Mouse (Mus musculus): ENCODE results near the gene Pdk2.

The Pdk2 gene

DNA sequence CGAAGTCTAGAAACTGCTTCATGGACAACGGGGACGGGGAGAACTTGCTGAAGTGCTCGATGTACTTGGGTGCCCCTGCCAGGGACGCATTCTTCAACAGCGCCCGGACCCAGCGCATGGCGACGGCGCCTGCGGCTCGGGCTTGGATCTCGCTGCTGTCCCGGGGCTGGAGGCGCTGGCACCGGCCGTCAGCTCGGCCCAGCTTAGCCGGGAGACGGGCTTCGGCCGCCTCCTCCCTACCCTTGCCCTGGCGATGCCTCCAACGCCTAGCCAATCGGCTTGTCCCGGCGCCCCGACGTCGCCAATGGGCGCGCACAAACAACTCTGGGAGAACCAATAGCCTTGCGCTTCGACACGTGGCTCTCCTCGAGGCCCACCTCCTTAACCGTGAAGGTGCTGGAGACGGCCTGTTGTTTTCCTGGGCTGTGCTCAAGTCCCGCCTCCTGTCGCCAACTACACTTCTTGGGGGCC lies at the start of gene Pdk2:
Pdk2 (minus strand) TSS at position 216 of the 471 bp plus-strand sequence.
- peak; percentile 96 to 100 for DNase-seq

DNA sequence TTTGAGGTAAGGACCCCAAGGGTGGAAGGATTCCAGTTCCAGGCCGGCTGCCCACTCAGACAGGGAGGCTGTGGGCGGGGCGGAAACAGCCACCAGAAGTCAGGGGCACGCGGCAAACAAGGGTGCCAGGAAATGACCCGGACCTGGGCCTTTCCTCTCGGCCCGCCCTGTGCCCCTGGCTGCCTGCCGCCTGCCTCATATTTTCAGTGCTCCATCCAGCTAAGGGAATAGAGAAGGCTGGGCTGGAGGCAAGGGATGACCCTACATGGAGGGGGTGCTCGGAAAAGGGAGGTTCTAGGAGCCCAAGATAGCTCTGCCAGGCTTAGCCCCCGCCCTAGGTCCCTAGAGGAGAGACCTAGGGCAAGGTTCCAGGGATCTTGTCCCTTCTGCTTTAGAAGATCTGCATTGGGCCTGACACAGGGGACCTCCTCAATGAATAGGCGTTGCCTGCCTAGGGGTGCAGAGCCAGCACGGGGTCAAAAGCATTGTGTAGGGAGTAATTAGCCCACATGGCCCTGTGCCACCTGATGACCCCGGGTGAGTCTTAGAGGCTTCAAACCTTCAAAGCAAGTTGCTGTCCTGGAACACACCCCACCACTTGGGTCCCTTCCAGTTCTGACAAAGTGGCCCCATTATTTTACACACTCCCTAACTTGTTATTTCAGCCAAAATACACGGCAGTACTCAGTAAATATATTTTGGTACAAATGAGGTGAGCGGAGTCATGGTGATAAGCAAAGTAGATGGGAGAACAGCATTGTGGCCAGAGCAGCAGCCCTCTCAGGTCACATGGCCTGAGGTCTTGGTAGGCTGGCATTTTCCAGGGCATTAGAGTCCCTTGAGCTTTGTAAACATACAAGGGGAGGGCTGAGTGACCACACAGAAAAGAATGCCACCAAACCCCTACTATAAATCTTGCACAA lies 48.0 kb upstream of the Pdk2 start:
- DNase-seq: peak; percentile 84 to 91

DNA sequence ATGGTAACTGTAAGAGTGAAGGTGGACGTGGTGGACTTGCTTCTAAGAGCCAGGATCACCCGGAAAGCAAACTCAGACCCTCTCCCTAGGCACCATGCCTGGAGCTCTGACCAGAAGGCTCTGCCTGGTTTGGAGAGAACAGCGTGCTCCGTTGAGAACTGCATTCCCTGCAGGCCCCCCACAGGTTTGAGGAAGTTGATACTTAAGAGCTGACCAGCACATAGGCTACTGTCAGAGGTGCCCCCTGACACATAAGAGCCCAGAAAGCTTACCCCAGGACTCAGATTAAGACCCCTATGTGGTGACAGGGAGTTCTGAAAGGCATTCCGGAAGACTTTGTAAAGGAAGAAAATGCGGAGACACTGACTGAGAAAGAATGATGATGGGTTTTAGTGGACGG lies 47.1 kb upstream of the Pdk2 start:
- DNase-seq: no peak

DNA sequence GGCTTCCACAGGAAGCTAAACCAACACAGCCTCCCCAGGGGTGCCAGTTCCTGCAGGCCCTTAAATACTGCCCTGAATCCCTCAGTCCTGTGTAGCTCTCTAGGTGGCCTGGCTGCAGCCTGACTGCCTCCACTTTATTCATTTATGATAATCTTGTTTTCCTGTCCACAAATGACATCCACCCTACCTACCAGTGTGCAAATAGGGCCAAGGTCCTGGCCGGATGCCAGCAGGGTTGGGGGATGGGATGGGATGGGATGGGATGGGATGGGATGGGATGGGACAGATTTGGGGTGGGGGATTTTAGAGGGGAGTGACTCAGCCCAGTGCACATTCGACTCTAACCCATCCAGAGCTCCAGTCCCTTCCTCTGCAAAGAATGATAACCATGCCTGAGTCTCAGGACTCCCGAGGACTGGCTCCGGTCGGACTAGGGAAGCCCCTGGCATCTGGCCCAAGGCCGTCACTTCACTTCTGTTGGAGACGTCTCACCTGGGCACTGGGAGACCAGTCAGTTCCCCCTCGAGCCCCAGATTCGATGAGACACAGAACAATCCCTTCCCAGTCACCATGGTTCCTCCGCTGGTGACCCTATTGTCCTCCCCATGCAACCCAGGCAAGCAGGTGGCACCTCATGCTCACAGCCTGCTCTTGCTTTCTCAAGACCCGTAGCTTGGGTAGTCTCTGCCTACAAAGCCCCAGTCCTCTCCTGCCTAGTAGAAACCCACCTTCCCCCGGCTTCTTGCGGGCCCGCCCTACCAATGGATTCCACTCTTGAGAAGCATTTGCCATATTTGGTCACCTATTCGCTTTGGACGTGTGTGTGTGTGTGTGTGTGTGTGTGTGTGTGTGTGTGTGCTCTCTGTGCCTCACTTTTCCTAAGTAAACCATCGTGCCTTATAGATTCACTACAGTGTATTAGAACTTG lies 46.4 kb upstream of the Pdk2 start:
- DNase-seq: peak in 1 of 2 experiments; percentile 48

DNA sequence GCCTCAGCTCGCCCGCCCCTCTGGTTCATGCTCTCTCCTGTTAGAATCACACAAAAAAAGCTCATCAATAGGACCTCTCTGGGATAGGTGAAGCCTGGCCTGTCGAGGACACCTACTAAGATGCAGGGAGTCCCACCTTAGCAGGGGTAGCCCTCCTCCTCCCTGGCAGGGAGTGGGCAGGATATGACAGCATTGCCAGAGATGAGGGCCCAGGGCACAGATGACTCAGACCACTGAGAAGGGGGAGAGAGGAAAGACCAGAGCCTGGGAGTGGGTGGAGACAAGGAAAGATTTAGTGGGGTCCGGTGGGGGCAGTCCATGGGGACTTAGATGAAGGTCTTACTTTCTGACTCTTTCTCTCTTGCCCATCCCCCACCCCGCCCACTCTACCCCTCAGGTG lies 45.1 kb upstream of the Pdk2 start:
- DNase-seq: peak in 1 of 2 experiments; percentile 43

DNA sequence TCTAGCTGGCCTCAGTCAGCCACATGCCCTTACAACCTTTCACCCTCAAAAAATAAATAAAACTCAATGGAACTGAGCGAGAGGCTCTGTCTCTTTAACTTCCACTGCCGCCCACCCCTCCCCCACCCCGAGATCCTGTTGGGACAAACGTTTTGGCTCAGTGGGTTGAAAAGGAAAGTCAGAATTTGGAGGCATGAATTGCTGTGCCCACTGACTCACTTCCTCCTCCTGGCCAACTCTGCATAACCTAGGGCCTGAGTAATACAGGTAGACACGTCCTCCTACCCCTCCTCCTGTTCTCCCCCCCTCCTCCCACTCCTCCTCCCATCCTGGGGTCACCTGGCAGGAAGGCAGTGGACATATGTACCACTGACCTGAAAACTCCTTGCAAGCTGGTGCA lies 44.6 kb upstream of the Pdk2 start:
- peak in 1 of 2 experiments; percentile 41 for DNase-seq

DNA sequence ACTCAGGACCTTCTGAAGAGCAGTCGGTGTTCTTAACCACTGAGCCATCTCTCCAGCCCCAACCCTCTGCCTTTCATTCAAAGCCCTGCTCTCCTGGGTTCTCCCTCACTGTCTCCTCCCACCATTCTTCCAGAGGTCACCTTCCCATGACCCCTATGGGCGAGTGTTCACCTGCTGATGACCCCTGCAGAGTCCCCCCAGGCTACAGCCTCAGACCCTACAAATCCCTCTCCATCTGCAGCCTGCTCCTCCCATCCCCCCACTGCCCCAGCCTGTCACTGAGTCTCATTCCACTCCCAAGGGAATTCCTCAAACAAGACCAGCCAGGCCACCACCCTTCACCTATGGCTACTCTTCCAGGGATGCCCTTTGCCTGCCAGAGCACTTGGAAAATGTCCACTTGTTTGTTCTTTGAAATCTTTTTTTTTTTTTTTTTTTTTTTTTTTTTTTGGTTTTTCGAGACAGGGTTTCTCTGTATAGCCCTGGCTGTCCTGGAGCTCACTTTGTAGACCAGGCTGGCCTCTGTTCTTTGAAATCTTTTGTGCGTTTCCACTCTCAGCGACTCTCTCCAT lies 43.7 kb upstream of the Pdk2 start:
- DNase-seq: peak in 1 of 2 experiments; percentile 37

DNA sequence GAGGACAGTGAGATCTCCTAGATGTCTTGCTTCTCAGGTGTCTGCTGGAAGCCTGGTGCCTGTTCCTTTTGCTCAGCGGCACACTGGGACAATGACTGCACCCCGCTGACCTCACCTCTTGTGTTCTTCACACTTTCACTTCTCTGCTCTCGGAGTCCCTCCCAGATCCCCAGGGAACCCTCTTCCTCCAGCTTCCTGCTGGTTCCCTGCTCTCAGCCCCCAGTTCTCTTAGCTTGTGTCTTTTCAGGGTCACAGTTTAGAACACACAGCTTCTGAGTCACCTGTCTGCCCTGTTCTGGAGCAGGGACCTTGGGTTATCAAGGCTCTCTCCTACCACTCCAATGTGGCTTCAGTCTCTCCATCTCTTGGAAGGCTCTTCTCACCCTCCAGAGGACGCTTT lies 43.0 kb upstream of the Pdk2 start:
- DNase-seq: no peak

DNA sequence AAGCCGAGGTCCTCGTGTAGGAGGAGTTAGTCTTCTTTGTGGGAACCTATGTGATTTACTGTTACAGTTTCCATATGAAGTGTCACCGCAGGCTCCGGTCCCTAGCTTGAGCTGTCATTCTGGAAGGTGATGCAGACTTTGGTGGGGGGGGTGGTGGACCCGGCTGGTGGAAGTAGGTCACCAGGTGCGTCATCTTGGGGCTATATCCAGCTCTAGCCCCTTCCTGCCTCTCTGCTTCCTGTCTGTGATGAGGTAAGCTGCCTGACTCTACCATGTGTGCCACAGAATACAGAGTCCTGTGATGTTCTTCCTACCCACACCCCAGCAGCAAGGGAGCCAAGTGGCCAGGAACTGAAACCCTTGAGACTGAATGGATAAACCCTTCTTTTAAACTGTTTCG lies 41.7 kb upstream of the Pdk2 start:
- no peak for DNase-seq

DNA sequence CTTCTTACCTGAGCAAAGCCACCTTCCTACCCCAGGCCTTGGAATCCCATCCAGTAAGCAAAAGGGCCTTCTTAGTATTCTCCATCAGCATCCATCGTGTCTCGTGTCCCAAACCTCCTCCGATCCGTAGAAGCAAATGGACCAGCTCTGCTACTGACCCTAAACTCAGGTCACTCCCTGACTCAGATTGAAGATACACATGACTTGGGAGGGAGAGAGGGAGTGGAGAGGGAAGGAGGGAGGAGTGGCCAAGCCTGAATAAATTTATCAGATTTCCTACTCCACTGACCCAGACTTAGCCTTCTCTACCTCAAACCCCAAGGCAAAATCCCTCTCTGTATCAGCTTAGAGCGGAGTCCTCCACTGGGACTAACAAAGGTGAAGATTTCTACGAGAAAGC lies 39.6 kb upstream of the Pdk2 start:
- DNase-seq: no peak

DNA sequence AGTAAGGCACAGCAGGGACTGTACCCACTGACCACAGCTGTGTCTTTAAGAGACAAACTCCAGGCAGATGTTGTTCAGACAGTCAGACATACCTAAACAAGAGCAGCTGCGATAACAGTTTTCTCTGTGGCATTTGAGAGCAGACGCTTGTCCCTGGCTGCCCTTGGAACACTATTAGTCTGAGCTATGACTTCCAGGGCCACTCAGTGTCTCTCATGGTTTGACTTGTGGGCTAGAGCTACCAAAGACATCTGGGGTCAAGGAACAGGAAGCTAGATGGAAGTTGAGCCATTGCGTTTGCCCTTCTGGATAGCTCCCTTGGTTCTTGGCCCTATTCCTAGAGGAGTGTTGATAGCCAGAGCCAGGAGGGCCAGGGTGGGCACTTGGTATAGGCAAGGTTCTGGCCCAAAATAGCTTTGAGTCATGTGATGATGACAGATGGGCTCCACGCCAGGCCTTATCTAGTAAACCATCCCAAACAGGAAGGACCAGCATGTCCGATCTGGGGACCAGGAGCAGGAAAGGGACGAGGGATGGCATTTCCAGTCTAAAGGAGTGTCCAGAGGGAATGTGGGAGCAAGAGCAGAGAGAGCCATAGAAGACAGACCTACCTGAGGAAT lies 38.2 kb upstream of the Pdk2 start:
- DNase-seq: peak; percentile 84 to 86

DNA sequence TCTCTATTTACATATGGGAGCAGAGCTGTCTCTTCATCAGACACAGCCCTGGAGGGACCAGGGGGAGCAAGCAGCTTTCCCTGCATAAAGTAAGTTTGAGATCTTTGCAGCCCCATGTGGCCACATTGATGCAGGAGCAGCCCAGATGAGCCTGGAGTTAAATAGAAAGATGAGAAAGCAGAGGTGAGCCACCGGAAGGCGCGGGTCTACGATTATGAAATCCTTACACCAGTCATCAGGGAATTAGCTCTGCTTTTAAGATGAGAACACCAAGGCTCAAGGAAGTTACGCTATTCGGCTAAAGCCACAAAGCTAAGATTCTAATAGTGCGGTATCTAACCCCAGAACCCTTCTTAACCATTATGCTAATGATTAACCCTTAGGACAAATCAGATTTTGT lies 36.8 kb upstream of the Pdk2 start:
- no peak for DNase-seq

DNA sequence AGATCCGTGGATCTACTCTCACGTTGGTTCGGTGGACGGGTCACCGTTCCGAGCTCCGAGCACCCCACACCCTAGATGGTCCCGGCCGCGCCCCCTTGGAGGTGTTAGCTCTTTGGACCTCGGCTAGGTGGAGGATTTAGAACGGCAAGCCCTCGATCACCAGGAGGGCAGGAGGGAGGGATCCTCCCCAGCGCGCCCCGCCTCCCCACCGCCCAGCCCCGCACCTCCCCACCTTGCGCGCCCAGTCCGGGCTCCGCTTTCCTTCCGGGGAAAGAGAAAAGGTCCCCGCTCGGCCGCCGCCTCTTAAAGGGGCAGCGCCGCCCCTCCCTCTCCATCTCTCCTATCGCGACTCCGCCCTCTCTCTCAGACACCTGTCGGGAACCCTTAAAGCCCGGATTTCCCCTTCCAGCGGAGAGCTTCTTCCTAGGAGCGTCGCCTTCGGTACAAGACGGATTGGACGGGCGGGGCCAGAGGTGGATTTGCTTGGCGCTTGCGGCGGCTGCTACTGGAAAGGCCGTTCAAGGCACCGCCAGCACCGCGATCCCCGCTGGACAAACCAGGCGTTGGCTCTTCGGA lies 35.5 kb upstream of the Pdk2 start, which contains the start of gene Itga3:
Itga3 (minus strand) TSS at position 266 of the 576 bp plus-strand sequence.
- peak; percentile 86 to 94 for DNase-seq

DNA sequence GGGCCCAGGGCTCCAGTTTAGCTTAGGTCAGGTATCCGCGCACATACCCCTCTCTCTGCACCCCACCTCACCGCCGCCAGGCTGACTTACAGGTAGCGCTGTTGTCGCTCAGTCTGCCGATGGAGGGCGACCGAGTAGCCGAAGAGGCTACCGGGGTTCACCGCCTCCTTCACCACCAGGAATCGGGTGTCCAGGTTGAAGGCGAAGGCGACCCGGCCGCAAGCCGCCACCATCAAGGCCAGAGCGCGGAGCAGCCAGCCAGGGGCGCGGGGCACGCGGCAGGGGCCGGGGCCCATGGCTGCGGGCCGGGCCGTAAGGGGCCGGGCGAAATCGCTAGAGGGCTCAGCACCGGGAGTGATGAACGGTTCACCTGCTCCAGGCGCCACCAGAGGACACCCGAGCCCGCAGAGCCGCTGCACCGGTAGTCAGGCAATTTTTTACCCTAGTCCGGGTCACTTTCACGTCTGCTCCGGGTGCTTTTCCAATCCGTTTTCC lies 34.9 kb upstream of the Pdk2 start:
- peak; percentile 76 to 83 for DNase-seq

DNA sequence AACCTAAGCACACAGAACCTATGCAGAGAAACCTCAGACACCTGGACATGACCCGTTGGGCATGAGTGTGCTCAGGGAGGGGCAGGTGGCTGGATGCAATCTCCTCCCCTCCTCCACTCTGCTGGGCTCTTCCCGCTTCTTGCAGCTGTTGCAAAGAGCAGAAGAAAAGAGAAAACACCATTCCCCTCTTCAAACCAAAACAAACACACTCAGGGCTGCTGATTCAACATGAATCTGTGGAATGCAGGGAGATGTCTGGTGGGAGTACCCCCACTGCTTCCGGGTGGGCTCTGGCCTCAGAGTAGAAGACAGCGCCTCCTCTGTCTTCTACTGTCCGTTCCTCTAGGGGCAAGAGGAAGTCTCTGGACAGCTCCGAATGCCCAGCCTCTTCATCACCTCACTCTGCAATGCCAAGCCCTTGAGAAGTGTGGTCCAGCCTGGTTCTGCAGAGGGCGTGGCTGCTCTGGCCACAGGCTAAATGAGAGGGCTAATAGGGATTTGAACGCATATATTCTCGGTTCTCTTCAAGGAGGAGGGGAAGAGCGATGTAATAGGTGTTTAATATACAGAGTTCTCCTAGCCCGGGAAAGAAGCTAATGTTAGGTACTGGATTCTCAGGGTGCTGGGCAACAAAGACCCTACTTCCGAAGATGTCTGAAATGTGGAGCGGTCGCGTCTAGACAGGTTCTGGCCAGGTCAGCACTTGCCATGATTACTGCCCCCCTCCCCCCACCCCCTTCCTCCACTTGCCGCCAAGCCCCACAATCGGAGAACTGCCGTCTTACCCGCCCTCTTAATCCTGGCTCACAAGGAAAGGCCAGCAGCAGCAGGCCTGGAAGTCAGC lies 34.3 kb upstream of the Pdk2 start:
- DNase-seq: no peak

DNA sequence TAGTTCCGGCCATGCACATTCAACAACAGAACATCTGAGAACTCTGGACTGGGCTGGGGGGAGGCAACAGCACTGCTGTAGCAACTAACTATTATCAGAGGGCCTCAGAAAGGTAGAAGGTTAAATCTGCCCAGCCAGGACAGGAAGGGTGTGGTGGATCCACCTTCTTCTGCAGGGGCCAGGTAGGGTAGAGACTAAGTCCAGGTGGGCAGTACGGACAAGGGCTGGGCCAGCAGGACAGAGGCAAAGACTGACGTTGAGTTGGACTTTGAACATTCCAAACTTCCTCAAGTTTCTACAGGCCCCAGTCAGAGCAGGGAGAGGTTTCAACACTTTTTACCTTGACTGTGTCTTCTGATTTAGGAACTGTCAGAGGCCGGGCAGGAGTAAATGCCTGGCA lies 33.5 kb upstream of the Pdk2 start:
- DNase-seq: peak in 1 of 2 experiments; percentile 65

DNA sequence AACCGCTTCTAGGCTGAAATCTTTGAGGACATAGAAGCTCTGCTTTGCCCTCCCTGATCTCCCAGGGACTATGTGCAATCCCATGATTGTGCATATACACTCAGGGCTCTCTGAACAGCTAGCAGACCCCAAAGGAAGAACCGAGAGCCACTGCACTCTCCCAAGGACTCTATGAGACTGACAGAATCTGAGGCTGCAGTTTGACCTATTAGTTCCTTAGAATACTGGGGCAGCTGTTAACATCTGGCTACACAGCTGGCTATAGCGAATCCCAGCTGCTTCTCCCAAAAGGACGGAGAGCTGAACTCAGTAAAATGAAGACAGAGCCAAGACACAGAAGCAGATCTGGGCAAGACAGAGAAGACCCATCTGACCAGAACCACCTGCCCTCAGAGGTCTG lies 32.7 kb upstream of the Pdk2 start:
- DNase-seq: no peak

DNA sequence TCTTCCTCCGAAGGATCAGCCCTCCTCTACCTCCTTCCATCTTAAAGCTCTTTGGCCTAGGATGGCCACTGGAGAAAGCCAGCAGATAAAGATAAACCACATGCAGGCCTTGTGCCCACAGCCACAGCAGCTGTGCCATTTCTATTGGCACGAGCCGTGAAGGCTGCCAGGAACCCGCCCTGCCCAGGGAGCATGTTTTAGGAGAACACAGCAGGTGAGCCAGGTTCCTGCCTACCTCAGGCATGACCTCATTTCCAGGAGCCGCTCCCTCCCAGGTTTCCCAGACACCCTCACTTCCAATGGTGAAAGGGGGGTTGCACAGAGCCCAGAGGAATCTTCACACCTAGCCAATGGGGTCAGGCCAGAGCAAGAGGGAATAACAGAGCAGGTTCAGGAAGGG lies 31.6 kb upstream of the Pdk2 start:
- DNase-seq: peak; percentile 55 to 79

DNA sequence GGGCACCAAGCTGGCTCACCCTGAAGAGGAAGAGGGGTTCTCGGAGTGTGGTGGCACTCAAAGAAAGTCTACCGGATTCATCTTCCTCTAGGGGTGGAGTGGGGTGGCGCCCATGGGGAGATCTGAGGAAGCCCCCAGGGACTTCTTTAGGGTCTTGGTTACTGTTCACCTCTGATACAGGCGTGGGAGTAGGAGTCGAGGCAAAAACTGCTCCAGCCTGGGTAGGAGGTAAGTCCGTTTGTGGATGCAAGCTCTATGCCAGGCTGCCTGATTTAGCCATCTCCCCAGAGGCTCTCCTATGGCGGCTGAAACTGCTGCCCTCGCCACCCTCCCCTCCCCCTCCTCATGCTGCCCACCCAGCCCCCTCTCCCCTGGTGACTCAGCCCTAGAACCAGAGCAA lies 31.0 kb upstream of the Pdk2 start:
- no peak for DNase-seq

DNA sequence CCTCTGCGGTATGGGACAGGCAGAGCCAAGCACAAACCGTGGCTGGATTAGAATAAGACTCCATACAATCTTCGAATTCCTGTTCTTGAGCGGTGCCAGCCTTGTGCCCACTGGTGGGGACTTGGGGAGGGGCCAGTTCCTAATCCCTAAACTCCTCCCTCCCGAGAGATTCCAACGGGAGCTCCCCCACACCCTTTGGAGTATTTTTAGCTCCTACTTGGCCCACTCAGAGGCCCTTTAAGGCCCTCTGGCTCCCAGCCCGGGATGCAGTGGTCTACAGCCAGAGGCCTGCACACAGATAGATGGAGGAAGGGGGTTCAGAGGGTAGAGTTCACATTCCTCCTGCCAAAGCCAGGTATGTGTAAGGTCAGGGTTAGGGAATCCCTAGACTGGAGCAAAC lies 30.1 kb upstream of the Pdk2 start:
- peak; percentile 43 to 55 for DNase-seq
